Mouse (Mus musculus) embryonic facial prominence, embryonic 11.5 days (tissue): ENCODE measurements around the gene Svep1. TPM values are rescaled to one million over a fixed set of nuclear protein-coding genes. Genes with fewer than 3 reads are reported as not detected.

Experiments used
- ATAC-seq: fragments of 200-750 bp; cut with Nextera tagmentation; replicated peaks from 2 replicates; pipeline ENCODE4 v1.8.0; 2017; ENCODE audit warnings: low read depth; ENCODE audit not compliant: insufficient number of reproducible peaks, low FRiP score, low TSS enrichment
- DNase-seq: peaks from one replicate; pipeline ENCODE4 v3.0.0-alpha.2; 2015; ENCODE audit warnings: low spot score
- H3K27ac ChIP-seq: fragments of 300-500 bp; sonication (generic); replicated peaks from 2 replicates; pipeline ENCODE4 v1.5.1; 2014; ENCODE audit warnings: mild to moderate bottlenecking, low read depth, low read length, control low read depth
- H3K27me3 ChIP-seq: fragments of 300-500 bp; sonication (generic); 2 replicates; pipeline ENCODE4 v1.6.1; 2014; ENCODE audit warnings: mild to moderate bottlenecking, low read length, moderate library complexity, mixed read lengths; ENCODE audit not compliant: control insufficient read depth, insufficient read depth
- H3K36me3 ChIP-seq: fragments of 300-500 bp; sonication (generic); replicated peaks from 2 replicates; pipeline ENCODE4 v1.6.1; 2014; ENCODE audit warnings: low read depth, mild to moderate bottlenecking, low read length, moderate library complexity, mixed read lengths; ENCODE audit not compliant: control insufficient read depth, insufficient read depth
- H3K4me1 ChIP-seq: fragments of 300-500 bp; sonication (generic); 2 replicates; pipeline ENCODE4 v1.6.1; 2014; ENCODE audit warnings: low read length, mixed read lengths; ENCODE audit not compliant: control insufficient read depth, insufficient read depth
- H3K4me2 ChIP-seq: fragments of 300-500 bp; sonication (generic); 2 replicates; pipeline ENCODE4 v1.6.1; 2014; ENCODE audit warnings: low read depth, mild to moderate bottlenecking, control low read depth, low read length, moderate library complexity
- H3K4me3 ChIP-seq: fragments of 300-500 bp; sonication (generic); 2 replicates; pipeline ENCODE4 v1.5.1; 2014; ENCODE audit warnings: low read depth, low read length, control low read depth
- H3K9ac ChIP-seq: fragments of 300-500 bp; sonication (generic); replicated peaks from 2 replicates; pipeline ENCODE4 v1.6.1; 2014; ENCODE audit warnings: mild to moderate bottlenecking, control low read depth, low read length
- H3K9me3 ChIP-seq: fragments of 300-500 bp; sonication (generic); replicated peaks from 2 replicates; pipeline ENCODE4 v1.6.1; 2016; ENCODE audit warnings: mild to moderate bottlenecking, low read length, inconsistent platforms, mixed read lengths; ENCODE audit not compliant: control insufficient read depth
- WGBS: fragments of 180-500 bp; shearing (Covaris S2); extraction: QIAGEN DNeasy Blood & Tissue Kit; methylation state at CpG from one replicate; pipeline ENCODE4 v1.1.7; 2014; 5-methylcytosine and 5-hydroxymethylcytosine counted together
- polyA plus RNA-seq: library from polyadenylated mRNA; unstranded; fragments of >200 nt; fragmentation: Nextera tagmentation; extraction: Ambion mirVana; gene quantifications from 2 replicates; pipeline ENCODE4 v1.2.1, GENCODE M21; 2014

The Svep1 gene
- polyA plus RNA-seq, 1 experiment from 2014 or later, result 2.8 TPM

- Histone ChIP-seq H3K9me3 (no peaks in the 10 kb centered on the region), H3K27me3 (no peaks in the 10 kb centered on the region), H3K4me2 (no peak overlapping the region), H3K4me3 (no peak overlapping the region), H3K9ac (no peak overlapping the region), H3K27ac (no peak overlapping the region), H3K36me3 (no peaks in the 10 kb centered on the region), H3K4me1 (no peaks in the 10 kb centered on the region)
- DNase-seq, result no peak
- no peak for ATAC-seq
- 82% methylated on average over 3 of the region's 3 CpGs for WGBS
Measured at GRCm38 (mm10) chr4:58185401-58185800, 21.3 kb downstream of the Svep1 start.

GRCm38 (mm10) chr4:58184681-58185341 is 21.8 kb downstream of the Svep1 start:
- DNase-seq, result no peak
- Histone ChIP-seq H3K9ac (no peak overlapping the region), H3K4me1 (no peaks in the 10 kb centered on the region), H3K27me3 (no peaks in the 10 kb centered on the region), H3K27ac (no peak overlapping the region), H3K9me3 (no peaks in the 10 kb centered on the region), H3K4me3 (no peak overlapping the region), H3K36me3 (no peaks in the 10 kb centered on the region), H3K4me2 (no peak overlapping the region)
- no peak for ATAC-seq
- 74% methylated on average over 5 of the region's 5 CpGs for WGBS

GRCm38 (mm10) chr4:58183897-58184296 is 22.8 kb downstream of the Svep1 start:
- Histone ChIP-seq H3K36me3 (no peaks in the 10 kb centered on the region), H3K9ac (no peak overlapping the region), H3K27me3 (no peaks in the 10 kb centered on the region), H3K27ac (no peak overlapping the region), H3K4me2 (no peak overlapping the region), H3K9me3 (no peaks in the 10 kb centered on the region), H3K4me3 (no peak overlapping the region), H3K4me1 (no peaks in the 10 kb centered on the region)
- DNase-seq (no peak), ATAC-seq (no peak)
- WGBS, result 88% methylated on average over 4 of the region's 4 CpGs

GRCm38 (mm10) chr4:58178489-58178888 is 28.2 kb downstream of the Svep1 start:
- no peaks in the 10 kb centered on the region for H3K36me3 ChIP-seq
- H3K9ac ChIP-seq, result no peak overlapping the region
- no peaks in the 10 kb centered on the region for H3K27me3 ChIP-seq
- no peak overlapping the region for H3K4me3 ChIP-seq
- ATAC-seq (no peak), DNase-seq (no peak)
- no peak overlapping the region for H3K27ac ChIP-seq
- no peak overlapping the region for H3K4me2 ChIP-seq
- no peaks in the 10 kb centered on the region for H3K4me1 ChIP-seq
- H3K9me3 ChIP-seq, result no peaks in the 10 kb centered on the region
- 88% methylated on average over 6 of the region's 6 CpGs for WGBS

GRCm38 (mm10) chr4:58177256-58177655 is 29.4 kb downstream of the Svep1 start:
- no peak overlapping the region for H3K4me3 ChIP-seq
- H3K36me3 ChIP-seq, result no peaks in the 10 kb centered on the region
- no peak for DNase-seq
- H3K4me1 ChIP-seq, result no peaks in the 10 kb centered on the region
- 89% methylated on average over 15 of the region's 15 CpGs for WGBS
- ATAC-seq, result no peak
- H3K9me3 ChIP-seq, result no peaks in the 10 kb centered on the region
- H3K27me3 ChIP-seq, result no peaks in the 10 kb centered on the region
- no peak overlapping the region for H3K27ac ChIP-seq
- no peak overlapping the region for H3K9ac ChIP-seq
- H3K4me2 ChIP-seq, result no peak overlapping the region

GRCm38 (mm10) chr4:58174435-58174987 is 32.1 kb downstream of the Svep1 start:
- H3K4me2 ChIP-seq, result no peak overlapping the region
- H3K9ac ChIP-seq, result no peak overlapping the region
- H3K9me3 ChIP-seq, result no peaks in the 10 kb centered on the region
- no peaks in the 10 kb centered on the region for H3K36me3 ChIP-seq
- DNase-seq, result no peak
- H3K27me3 ChIP-seq, result no peaks in the 10 kb centered on the region
- no peaks in the 10 kb centered on the region for H3K4me1 ChIP-seq
- no peak overlapping the region for H3K4me3 ChIP-seq
- no peak for ATAC-seq
- no peak overlapping the region for H3K27ac ChIP-seq
- 83% methylated on average over 4 of the region's 4 CpGs for WGBS

GRCm38 (mm10) chr4:58173401-58173800 is 33.3 kb downstream of the Svep1 start:
- ATAC-seq, result no peak
- DNase-seq, result no peak

GRCm38 (mm10) chr4:58170430-58170829 is 36.2 kb downstream of the Svep1 start:
- no peak for ATAC-seq
- H3K9me3 ChIP-seq, result no peaks in the 10 kb centered on the region
- no peak overlapping the region for H3K9ac ChIP-seq
- H3K27ac ChIP-seq, result no peak overlapping the region
- H3K4me2 ChIP-seq, result no peak overlapping the region
- 72% methylated on average over 5 of the region's 5 CpGs for WGBS
- H3K36me3 ChIP-seq, result no peaks in the 10 kb centered on the region
- no peaks in the 10 kb centered on the region for H3K27me3 ChIP-seq
- H3K4me3 ChIP-seq, result no peak overlapping the region
- H3K4me1 ChIP-seq, result no peaks in the 10 kb centered on the region
- DNase-seq, result peak; percentile 10

More at GRCm38 (mm10) chr4:58173401-58173800, 33.3 kb downstream of the Svep1 start:
- Histone ChIP-seq H3K9me3 (no peaks in the 10 kb centered on the region), H3K9ac (no peak overlapping the region), H3K36me3 (no peaks in the 10 kb centered on the region), H3K27me3 (no peaks in the 10 kb centered on the region), H3K4me2 (no peak overlapping the region), H3K4me1 (no peaks in the 10 kb centered on the region), H3K27ac (no peak overlapping the region), H3K4me3 (no peak overlapping the region)
- WGBS, result 76% methylated on average over 6 of the region's 6 CpGs
